Mouse (Mus musculus) stomach, embryonic 15.5 days (tissue): ENCODE measurements around the gene Tbkbp1. TPM values are rescaled to one million over a fixed set of nuclear protein-coding genes. Genes with fewer than 3 reads are reported as not detected.

ENCODE experiments used
- ATAC-seq: fragments of 200-750 bp; cut with Nextera tagmentation; 2 replicates; pipeline ENCODE4 v1.8.0; 2017; ENCODE audit warnings: low read depth, moderate number of reproducible peaks, moderate TSS enrichment; ENCODE audit not compliant: insufficient read depth, low FRiP score
- H3K27ac ChIP-seq: fragments of 300-500 bp; sonication (generic); 2 replicates; pipeline ENCODE4 v1.5.1; 2015; ENCODE audit warnings: mild to moderate bottlenecking, inconsistent platforms
- H3K27me3 ChIP-seq: fragments of 300-500 bp; sonication (generic); replicated peaks from 2 replicates; pipeline ENCODE4 v1.6.1; 2015; ENCODE audit warnings: inconsistent platforms
- H3K36me3 ChIP-seq: fragments of 300-500 bp; sonication (generic); 2 replicates; pipeline ENCODE4 v1.6.1; 2015; ENCODE audit warnings: inconsistent platforms
- H3K4me1 ChIP-seq: fragments of 300-500 bp; sonication (generic); 2 replicates; pipeline ENCODE4 v1.6.1; 2015; ENCODE audit warnings: inconsistent platforms
- H3K4me2 ChIP-seq: fragments of 300-500 bp; sonication (generic); 2 replicates; pipeline ENCODE4 v1.6.1; 2015; ENCODE audit warnings: mild to moderate bottlenecking, inconsistent platforms
- H3K4me3 ChIP-seq: fragments of 300-500 bp; sonication (generic); replicated peaks from 2 replicates; pipeline ENCODE4 v1.5.1; 2015; ENCODE audit warnings: inconsistent platforms
- H3K9ac ChIP-seq: fragments of 300-500 bp; sonication (generic); 2 replicates; pipeline ENCODE4 v1.6.1; 2015; ENCODE audit warnings: inconsistent platforms
- H3K9me3 ChIP-seq: fragments of 300-500 bp; sonication (generic); 2 replicates; pipeline ENCODE4 v1.6.1; 2016; ENCODE audit warnings: inconsistent platforms
- WGBS: fragments of 180-500 bp; shearing (Covaris S2); methylation state at CpG from one replicate; pipeline ENCODE4 v1.1.7; 2015; 5-methylcytosine and 5-hydroxymethylcytosine counted together
- polyA plus RNA-seq: library from polyadenylated mRNA; unstranded; fragments of >200 nt; fragmentation: Nextera tagmentation; extraction: Ambion mirVana; gene quantifications from 2 replicates; pipeline ENCODE4 v1.2.1, GENCODE M21; 2015

Gene Tbkbp1
- polyA plus RNA-seq, 1 experiment from 2014 or later = 5.3 TPM

GRCm38 (mm10) chr11:97186947-97187763 is 35.9 kb upstream of the Tbkbp1 start:
- Histone ChIP-seq H3K9ac (peak overlapping the region; percentile 92), H3K9me3 (no peaks in the 10 kb centered on the region), H3K36me3 (peaks cover 30% of the 10 kb centered on the region), H3K27ac (peak overlapping the region; percentile 98), H3K4me2 (peak overlapping the region; percentile 84), H3K4me1 (peaks cover 22% of the 10 kb centered on the region), H3K27me3 (no peaks in the 10 kb centered on the region), H3K4me3 (peak overlapping the region; percentile 74)
- WGBS = 1% methylated on average over 43 of the region's 74 CpGs
- peak; percentile 73 for ATAC-seq

GRCm38 (mm10) chr11:97185704-97186614 is 34.7 kb upstream of the Tbkbp1 start:
- no peaks in the 10 kb centered on the region for H3K9me3 ChIP-seq
- peak overlapping the region; percentile 57; the same call in 1 of the 2 replicates for H3K9ac ChIP-seq
- H3K4me3 ChIP-seq = peak overlapping the region; percentile 74
- H3K36me3 ChIP-seq = peaks cover 42% of the 10 kb centered on the region
- no peak for ATAC-seq
- H3K27me3 ChIP-seq = no peaks in the 10 kb centered on the region
- H3K27ac ChIP-seq = peak overlapping the region; percentile 74; the same call in 1 of the 2 replicates
- H3K4me1 ChIP-seq = peaks cover 22% of the 10 kb centered on the region
- 47% methylated on average over 5 of the region's 5 CpGs for WGBS
- peak overlapping the region; percentile 84 for H3K4me2 ChIP-seq

GRCm38 (mm10) chr11:97184875-97185274 is 33.6 kb upstream of the Tbkbp1 start:
- Histone ChIP-seq H3K9me3 (no peaks in the 10 kb centered on the region), H3K4me2 (no peak overlapping the region), H3K27me3 (no peaks in the 10 kb centered on the region), H3K9ac (no peak overlapping the region), H3K36me3 (peaks cover 53% of the 10 kb centered on the region), H3K4me1 (peaks cover 22% of the 10 kb centered on the region), H3K4me3 (no peak overlapping the region), H3K27ac (no peak overlapping the region)
- no peak for ATAC-seq
- WGBS = 74% methylated on average over 5 of the region's 5 CpGs

- H3K4me3 ChIP-seq = no peak overlapping the region
- H3K27me3 ChIP-seq = no peaks in the 10 kb centered on the region
- no peak overlapping the region for H3K4me2 ChIP-seq
- no peak overlapping the region for H3K27ac ChIP-seq
- H3K36me3 ChIP-seq = peaks cover 66% of the 10 kb centered on the region
- ATAC-seq = no peak
- whole genome bisulfite sequencing = 82% methylated on average over 3 of the region's 3 CpGs
- H3K9ac ChIP-seq = no peak overlapping the region
- H3K4me1 ChIP-seq = peaks cover 19% of the 10 kb centered on the region
- H3K9me3 ChIP-seq = no peaks in the 10 kb centered on the region
Measured at GRCm38 (mm10) chr11:97182446-97182845, 31.2 kb upstream of the Tbkbp1 start.

GRCm38 (mm10) chr11:97181061-97181460 is 29.8 kb upstream of the Tbkbp1 start:
- peaks cover 70% of the 10 kb centered on the region for H3K36me3 ChIP-seq
- 79% methylated on average over 5 of the region's 5 CpGs for whole genome bisulfite sequencing
- H3K27me3 ChIP-seq = no peaks in the 10 kb centered on the region
- no peak overlapping the region for H3K27ac ChIP-seq
- H3K9me3 ChIP-seq = no peaks in the 10 kb centered on the region
- no peak for ATAC-seq
- peaks cover 18% of the 10 kb centered on the region for H3K4me1 ChIP-seq
- no peak overlapping the region for H3K4me3 ChIP-seq
- H3K4me2 ChIP-seq = no peak overlapping the region
- H3K9ac ChIP-seq = no peak overlapping the region

GRCm38 (mm10) chr11:97178198-97178597 is 26.9 kb upstream of the Tbkbp1 start:
- Histone ChIP-seq H3K36me3 (peaks cover 78% of the 10 kb centered on the region), H3K27ac (no peak overlapping the region), H3K27me3 (no peaks in the 10 kb centered on the region), H3K9ac (no peak overlapping the region), H3K4me3 (no peak overlapping the region), H3K4me1 (0 out of 2 replicates have a peak, but pooled peaks cover 5% of the 10 kb centered on the region), H3K9me3 (no peaks in the 10 kb centered on the region), H3K4me2 (no peak overlapping the region)
- no peak for ATAC-seq
- WGBS = 96% methylated on average over 2 of the region's 2 CpGs

- Histone ChIP-seq H3K9ac (no peak overlapping the region), H3K27me3 (no peaks in the 10 kb centered on the region), H3K4me3 (no peak overlapping the region), H3K4me1 (no peaks in the 10 kb centered on the region), H3K27ac (no peak overlapping the region), H3K9me3 (no peaks in the 10 kb centered on the region), H3K4me2 (no peak overlapping the region), H3K36me3 (peaks cover 75% of the 10 kb centered on the region)
- ATAC-seq = no peak
- WGBS = 45% methylated on average over 3 of the region's 3 CpGs
Measured at GRCm38 (mm10) chr11:97176851-97177250, 25.6 kb upstream of the Tbkbp1 start.

- Histone ChIP-seq H3K36me3 (peaks cover 75% of the 10 kb centered on the region), H3K4me1 (no peaks in the 10 kb centered on the region), H3K9me3 (no peaks in the 10 kb centered on the region), H3K4me2 (no peak overlapping the region), H3K27me3 (no peaks in the 10 kb centered on the region), H3K4me3 (no peak overlapping the region), H3K27ac (no peak overlapping the region), H3K9ac (no peak overlapping the region)
- no peak for ATAC-seq
- WGBS = 89% methylated on average over 7 of the region's 7 CpGs
Measured at GRCm38 (mm10) chr11:97175499-97175898, 24.2 kb upstream of the Tbkbp1 start.

GRCm38 (mm10) chr11:97160341-97160740 is 9.0 kb upstream of the Tbkbp1 start:
- Histone ChIP-seq H3K4me3 (no peak overlapping the region), H3K4me1 (no peaks in the 10 kb centered on the region), H3K9me3 (no peaks in the 10 kb centered on the region), H3K27ac (no peak overlapping the region; the same call in 1 of the 2 replicates), H3K27me3 (no peaks in the 10 kb centered on the region), H3K4me2 (no peak overlapping the region), H3K36me3 (peaks cover 69% of the 10 kb centered on the region), H3K9ac (no peak overlapping the region)
- ATAC-seq = no peak
- WGBS = 70% methylated on average over 6 of the region's 6 CpGs

GRCm38 (mm10) chr11:97156999-97157398 is 5.7 kb upstream of the Tbkbp1 start:
- 82% methylated on average over 7 of the region's 7 CpGs for WGBS
- Histone ChIP-seq H3K4me1 (peaks cover 10% of the 10 kb centered on the region), H3K36me3 (peaks cover 39% of the 10 kb centered on the region), H3K27ac (no peak overlapping the region), H3K9ac (no peak overlapping the region), H3K27me3 (no peaks in the 10 kb centered on the region), H3K4me2 (no peak overlapping the region), H3K4me3 (no peak overlapping the region), H3K9me3 (no peaks in the 10 kb centered on the region)
- no peak for ATAC-seq

- ATAC-seq = no peak
- 0 out of 2 replicates have a peak, but pooled peaks cover 8% of the 10 kb centered on the region for H3K36me3 ChIP-seq
- peak overlapping the region; percentile 75; the same call in 1 of the 2 replicates for H3K4me3 ChIP-seq
- peak overlapping the region; percentile 93; the same call in 1 of the 2 replicates for H3K4me2 ChIP-seq
- H3K27me3 ChIP-seq = no peaks in the 10 kb centered on the region
- H3K27ac ChIP-seq = no peak overlapping the region
- peaks cover 29% of the 10 kb centered on the region for H3K4me1 ChIP-seq
- no peak overlapping the region for H3K9ac ChIP-seq
- 33% methylated on average over 10 of the region's 10 CpGs for WGBS
- H3K9me3 ChIP-seq = no peaks in the 10 kb centered on the region
Measured at GRCm38 (mm10) chr11:97152662-97153287, 1.5 kb upstream of the Tbkbp1 start.
